Mouse (Mus musculus) lung, adult 2 months (tissue): ENCODE measurements around the gene Slc7a8.

Source experiments
- CTCF ChIP-seq: fragments of 200-500 bp; IDR thresholded peaks from 2 replicates; pipeline ENCODE4 v1.5.1; 2011; ENCODE audit warnings: mild to moderate bottlenecking, low read length, control low read depth; ENCODE audit not compliant: insufficient read depth
- POLR2A ChIP-seq: fragments of 200-500 bp; IDR thresholded peaks from 2 replicates; pipeline ENCODE4 v1.6.1; 2011; ENCODE audit warnings: low read depth, mild to moderate bottlenecking, control low read depth, low read length, borderline replicate concordance; ENCODE audit errors: extremely low read depth

DNA sequence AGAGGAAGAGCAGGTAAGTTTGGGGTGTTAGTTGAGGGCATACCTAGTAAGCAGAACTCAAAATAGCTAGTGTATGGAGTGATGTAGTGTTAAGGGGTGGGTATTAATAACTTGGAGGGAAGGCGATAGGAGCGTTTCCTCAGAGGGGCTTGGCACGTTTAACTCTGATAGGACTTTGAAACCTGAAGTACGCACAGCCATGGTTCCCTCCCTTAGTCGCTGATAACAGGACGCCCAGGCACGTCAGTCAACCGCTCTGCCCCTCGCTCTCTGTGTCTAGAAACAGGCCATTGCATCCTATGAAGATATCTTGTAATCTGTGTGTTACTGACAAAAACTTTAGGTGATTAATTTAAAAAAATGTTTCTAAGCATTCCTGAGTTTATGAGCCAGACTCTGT, 35.7 kb downstream of the Slc7a8 start:
- no peak for TF ChIP-seq CTCF
- no peak for TF ChIP-seq POLR2A
